Comparison of ENCODE assay signal across 21 mouse cellular contexts in genomic region chr9:48696330-48696729, GRCm38 (mm10).
DNase-seq lines count a peak whose midpoint lies in the region; ATAC-seq and TF ChIP-seq lines count a peak whose summit lies in the region.
"Had no signal": no experiment of that assay in that cellular context is flagged by ENCODE, and none has a peak within 500 bp of the region (broad histone marks: within the 10 kb centered on the region; RNA-seq: fewer than 3 reads in every experiment).

No protein-coding gene starts in this region.

- no peak for TF ChIP-seq CTCF in forebrain, postnatal 0 days (IDR thresholded peaks at IDR 0.05; ENCODE audit: low read depth)
- TF ChIP-seq CTCF in hindbrain, postnatal 0 days (IDR thresholded peaks at IDR 0.05; ENCODE audit: low read depth): no peak

- no peak overlapping the region for H3K4me2 ChIP-seq in forebrain, embryonic 11.5 days (ENCODE audit: low read depth, low read length, severe bottlenecking)
- H3K4me2 ChIP-seq in forebrain, postnatal 0 days (ENCODE audit: low read depth): no peak overlapping the region
- H3K4me2 ChIP-seq in hindbrain, embryonic 11.5 days (replicated peaks; ENCODE audit: low read depth, low read length): no peak overlapping the region
- no peak overlapping the region for H3K4me2 ChIP-seq in hindbrain, postnatal 0 days (ENCODE audit: low read depth, low read length)
- H3K4me2 ChIP-seq in midbrain, embryonic 12.5 days (replicated peaks): no peak overlapping the region; the same call in 1 of the 2 replicates
- H3K4me2 ChIP-seq in midbrain, embryonic 14.5 days (ENCODE audit: low read length): no peak overlapping the region
- H3K4me2 ChIP-seq: hindbrain, embryonic 14.5 days; kidney, embryonic 15.5 days; stomach, embryonic 15.5 days had no signal

- ATAC-seq in forebrain, embryonic 11.5 days (replicated peaks; ENCODE audit: low FRiP score): no peak
- no peak for ATAC-seq in forebrain, postnatal 0 days
- no peak; the same call in 1 of the 2 replicates for ATAC-seq in hindbrain, embryonic 11.5 days (ENCODE audit: low FRiP score)
- no peak for ATAC-seq in hindbrain, postnatal 0 days
- ATAC-seq in midbrain, embryonic 12.5 days (ENCODE audit: low FRiP score, low read depth): no peak
- no peak for ATAC-seq in midbrain, embryonic 14.5 days (ENCODE audit: low FRiP score, low TSS enrichment)
- ATAC-seq: intestine, embryonic 16.5 days; liver, postnatal 0 days had no signal

- DNase-seq in forebrain, embryonic 11.5 days (ENCODE audit: low spot score): no peak
- DNase-seq in forebrain, postnatal 0 days: no peak
- peak; percentile 51 for DNase-seq in hindbrain, embryonic 11.5 days (ENCODE audit: low spot score)
- no peak for DNase-seq in hindbrain, postnatal 0 days (ENCODE audit: low spot score)
- no peak for DNase-seq in midbrain, embryonic 14.5 days
- peak; percentile 35 for DNase-seq in embryonic facial prominence, embryonic 10.5 days (ENCODE audit: low spot score)
- DNase-seq in cerebellum, adult 11 months: no peak
- DNase-seq: adrenal gland, adult 2 months; cerebellum, postnatal 10 days; gastrocnemius, postnatal 14 days; heart, adult 2 months; layer of hippocampus, postnatal 36 days; liver; liver, postnatal 0 days had no signal

- 0 out of 2 replicates have a peak overlapping the region, but pooled peaks have one; percentile 5 for H3K9ac ChIP-seq in forebrain, embryonic 11.5 days (ENCODE audit: low read length)
- H3K9ac ChIP-seq in forebrain, postnatal 0 days: no peak overlapping the region
- no peak overlapping the region for H3K9ac ChIP-seq in hindbrain, embryonic 11.5 days (ENCODE audit: low read depth, low read length)
- H3K9ac ChIP-seq in hindbrain, postnatal 0 days (replicated peaks; ENCODE audit: low read length): no peak overlapping the region
- no peak overlapping the region; the same call in 1 of the 2 replicates for H3K9ac ChIP-seq in midbrain, embryonic 12.5 days (replicated peaks)
- no peak overlapping the region for H3K9ac ChIP-seq in midbrain, embryonic 14.5 days (replicated peaks; ENCODE audit: low read length)
- H3K9ac ChIP-seq: hindbrain, embryonic 14.5 days; kidney, embryonic 15.5 days; liver, postnatal 0 days; stomach, embryonic 15.5 days had no signal

- H3K4me3 ChIP-seq in forebrain, embryonic 11.5 days (ENCODE audit: low read depth, low read length): no peak overlapping the region
- H3K4me3 ChIP-seq in forebrain, postnatal 0 days (ENCODE audit: low read depth, low read length): no peak overlapping the region
- H3K4me3 ChIP-seq in hindbrain, embryonic 11.5 days (ENCODE audit: low read depth, low read length): no peak overlapping the region
- H3K4me3 ChIP-seq in hindbrain, postnatal 0 days (ENCODE audit: low read length): no peak overlapping the region
- H3K4me3 ChIP-seq in midbrain, embryonic 12.5 days: no peak overlapping the region
- H3K4me3 ChIP-seq in midbrain, embryonic 14.5 days (replicated peaks; ENCODE audit: low read depth, low read length): no peak overlapping the region
- H3K4me3 ChIP-seq in embryonic facial prominence, embryonic 10.5 days: no peak overlapping the region
- H3K4me3 ChIP-seq: erythroblast, embryonic 14.5 days; heart, adult 2 months; kidney, embryonic 15.5 days; megakaryocyte, embryonic 14.5 days; stomach, embryonic 15.5 days had no signal

- H3K36me3 ChIP-seq in forebrain, embryonic 11.5 days (ENCODE audit: control insufficient read depth, insufficient read depth, low read length): no peaks in the 10 kb centered on the region
- H3K36me3 ChIP-seq in forebrain, postnatal 0 days (ENCODE audit: insufficient read depth): no peaks in the 10 kb centered on the region
- H3K36me3 ChIP-seq in hindbrain, embryonic 11.5 days (ENCODE audit: control insufficient read depth, insufficient read depth, low read length): no peaks in the 10 kb centered on the region
- no peaks in the 10 kb centered on the region for H3K36me3 ChIP-seq in hindbrain, postnatal 0 days (ENCODE audit: insufficient read depth, low read length)
- no peaks in the 10 kb centered on the region for H3K36me3 ChIP-seq in midbrain, embryonic 12.5 days
- no peaks in the 10 kb centered on the region for H3K36me3 ChIP-seq in midbrain, embryonic 14.5 days (ENCODE audit: control insufficient read depth, insufficient read depth, low read length)
- H3K36me3 ChIP-seq in embryonic facial prominence, embryonic 10.5 days (replicated peaks): no peaks in the 10 kb centered on the region
- H3K36me3 ChIP-seq: kidney, embryonic 15.5 days; stomach, embryonic 15.5 days had no signal

- H3K27ac ChIP-seq in forebrain, embryonic 11.5 days (ENCODE audit: low read depth, low read length): peak overlapping the region; percentile 47; the same call in 1 of the 2 replicates
- no peak overlapping the region for H3K27ac ChIP-seq in forebrain, postnatal 0 days (ENCODE audit: low read depth, low read length)
- peak overlapping the region; percentile 76 for H3K27ac ChIP-seq in hindbrain, embryonic 11.5 days (ENCODE audit: low read depth, low read length)
- no peak overlapping the region for H3K27ac ChIP-seq in hindbrain, postnatal 0 days
- H3K27ac ChIP-seq in midbrain, embryonic 12.5 days (replicated peaks): peak overlapping the region; percentile 62
- H3K27ac ChIP-seq in midbrain, embryonic 14.5 days (replicated peaks; ENCODE audit: low read depth, low read length): no peak overlapping the region
- peak overlapping the region; percentile 79 for H3K27ac ChIP-seq in embryonic facial prominence, embryonic 10.5 days (replicated peaks)
- H3K27ac ChIP-seq: heart, adult 2 months; hindbrain, embryonic 14.5 days; kidney, embryonic 15.5 days had no signal

- H3K9me3 ChIP-seq in forebrain, embryonic 11.5 days (ENCODE audit: control insufficient read depth, low read length): no peaks in the 10 kb centered on the region
- no peaks in the 10 kb centered on the region for H3K9me3 ChIP-seq in forebrain, postnatal 0 days (ENCODE audit: low read length)
- H3K9me3 ChIP-seq in hindbrain, embryonic 11.5 days (ENCODE audit: control insufficient read depth, low read length): no peaks in the 10 kb centered on the region
- no peaks in the 10 kb centered on the region for H3K9me3 ChIP-seq in hindbrain, postnatal 0 days (ENCODE audit: low read length)
- no peaks in the 10 kb centered on the region for H3K9me3 ChIP-seq in midbrain, embryonic 12.5 days
- H3K9me3 ChIP-seq in midbrain, embryonic 14.5 days (ENCODE audit: control insufficient read depth, low read length): no peaks in the 10 kb centered on the region
- H3K9me3 ChIP-seq in embryonic facial prominence, embryonic 10.5 days: no peaks in the 10 kb centered on the region
- H3K9me3 ChIP-seq: kidney, embryonic 15.5 days; megakaryocyte, embryonic 14.5 days; stomach, embryonic 15.5 days had no signal

- H3K4me1 ChIP-seq in forebrain, embryonic 11.5 days (replicated peaks; ENCODE audit: control insufficient read depth, insufficient read depth, low read length): peaks cover 36% of the 10 kb centered on the region
- H3K4me1 ChIP-seq in forebrain, postnatal 0 days (ENCODE audit: insufficient read depth): no peaks in the 10 kb centered on the region
- H3K4me1 ChIP-seq in hindbrain, embryonic 11.5 days (replicated peaks; ENCODE audit: control insufficient read depth, insufficient read depth, low read length): peaks cover 24% of the 10 kb centered on the region
- peaks cover 3% of the 10 kb centered on the region; the same call in 1 of the 2 replicates for H3K4me1 ChIP-seq in hindbrain, postnatal 0 days (ENCODE audit: insufficient read depth, low read length)
- H3K4me1 ChIP-seq in midbrain, embryonic 12.5 days: peaks cover 46% of the 10 kb centered on the region
- H3K4me1 ChIP-seq in midbrain, embryonic 14.5 days (ENCODE audit: control insufficient read depth, insufficient read depth, low read length): peaks cover 17% of the 10 kb centered on the region
- peaks cover 70% of the 10 kb centered on the region for H3K4me1 ChIP-seq in embryonic facial prominence, embryonic 10.5 days

- WGBS in forebrain, embryonic 11.5 days: 11% methylated on average over 4 of the region's 4 CpGs
- 32% methylated on average over 4 of the region's 4 CpGs for WGBS in forebrain, postnatal 0 days
- WGBS in hindbrain, embryonic 11.5 days: 10% methylated on average over 4 of the region's 4 CpGs
- WGBS in hindbrain, postnatal 0 days: 34% methylated on average over 4 of the region's 4 CpGs
- WGBS in midbrain, embryonic 12.5 days: 12% methylated on average over 4 of the region's 4 CpGs
- 13% methylated on average over 4 of the region's 4 CpGs for WGBS in midbrain, embryonic 14.5 days
- 14% methylated on average over 4 of the region's 4 CpGs for WGBS in embryonic facial prominence, embryonic 10.5 days

- H3K27me3 ChIP-seq in forebrain, embryonic 11.5 days (ENCODE audit: control insufficient read depth, insufficient read depth, low read length): no peaks in the 10 kb centered on the region
- peaks cover 6% of the 10 kb centered on the region; the same call in 1 of the 2 replicates for H3K27me3 ChIP-seq in forebrain, postnatal 0 days (ENCODE audit: insufficient read depth, low read length)
- no peaks in the 10 kb centered on the region for H3K27me3 ChIP-seq in hindbrain, embryonic 11.5 days (ENCODE audit: control insufficient read depth, insufficient read depth, low read length)
- H3K27me3 ChIP-seq in hindbrain, postnatal 0 days (ENCODE audit: insufficient read depth, low read length): no peaks in the 10 kb centered on the region
- no peaks in the 10 kb centered on the region for H3K27me3 ChIP-seq in midbrain, embryonic 12.5 days
- H3K27me3 ChIP-seq in midbrain, embryonic 14.5 days (ENCODE audit: control insufficient read depth, insufficient read depth, low read length): no peaks in the 10 kb centered on the region
- 0 out of 2 replicates have a peak, but pooled peaks cover 5% of the 10 kb centered on the region for H3K27me3 ChIP-seq in embryonic facial prominence, embryonic 10.5 days (replicated peaks; ENCODE audit: low read depth, poor library complexity, severe bottlenecking)
- H3K27me3 ChIP-seq: megakaryocyte, embryonic 14.5 days had no signal

Comparison
In these comparisons a context has a peak if more than half of its experiments do, and no peak if none do; other contexts are left out.
1. DNase-seq: peak in hindbrain, embryonic 11.5 days (single experiment) and embryonic facial prominence, embryonic 10.5 days (single experiment); none in forebrain, embryonic 11.5 days (single experiment), forebrain, postnatal 0 days (single experiment), hindbrain, postnatal 0 days (single experiment), midbrain, embryonic 14.5 days (single experiment) and cerebellum, adult 11 months (single experiment).
2. H3K27ac ChIP-seq: peak in forebrain, embryonic 11.5 days (single experiment), hindbrain, embryonic 11.5 days (single experiment), midbrain, embryonic 12.5 days (single experiment) and embryonic facial prominence, embryonic 10.5 days (single experiment); none in forebrain, postnatal 0 days (single experiment), hindbrain, postnatal 0 days (single experiment) and midbrain, embryonic 14.5 days (single experiment).